Mouse (Mus musculus) limb, embryonic 10.5 days (tissue): Measurements from ENCODE around the gene Gen1. TPM values are rescaled to one million over a fixed set of nuclear protein-coding genes. Genes with fewer than 3 reads are reported as not detected.

Experiments used
- DNase-seq: peaks from one replicate; pipeline ENCODE4 v3.0.0-alpha.2; 2017; ENCODE audit warnings: low spot score
- H3K27ac ChIP-seq: fragments of 300-500 bp; sonication (generic); 2 replicates; pipeline ENCODE4 v1.5.1; 2016; ENCODE audit warnings: mild to moderate bottlenecking
- H3K27me3 ChIP-seq: fragments of 300-500 bp; sonication (generic); 2 replicates; pipeline ENCODE4 v1.6.1; 2016; ENCODE audit warnings: low read depth, mild to moderate bottlenecking; ENCODE audit not compliant: poor library complexity, severe bottlenecking
- H3K36me3 ChIP-seq: fragments of 300-500 bp; sonication (generic); 2 replicates; pipeline ENCODE4 v1.6.1; 2016; ENCODE audit warnings: mild to moderate bottlenecking, moderate library complexity
- H3K4me1 ChIP-seq: fragments of 300-500 bp; sonication (generic); 2 replicates; pipeline ENCODE4 v1.6.1; 2016
- H3K4me3 ChIP-seq: fragments of 300-500 bp; sonication (generic); 2 replicates; pipeline ENCODE4 v1.5.1; 2016; ENCODE audit warnings: mild to moderate bottlenecking, moderate library complexity
- H3K9me3 ChIP-seq: fragments of 300-500 bp; sonication (generic); replicated peaks from 2 replicates; pipeline ENCODE4 v1.6.1; 2016; ENCODE audit warnings: mild to moderate bottlenecking
- WGBS: fragments of 180-500 bp; shearing (Covaris S2); methylation state at CpG from one replicate; pipeline ENCODE4 v1.1.7; 2016; 5-methylcytosine and 5-hydroxymethylcytosine counted together
- polyA plus RNA-seq: library from polyadenylated mRNA; unstranded; fragments of >200 nt; fragmentation: Nextera tagmentation; extraction: Ambion mirVana; gene quantifications from 2 replicates; pipeline ENCODE4 v1.2.1, GENCODE M21; 2016

Gene Gen1
- polyA plus RNA-seq, 1 experiment from 2014 or later = 21.9 TPM

- no peak overlapping the region for H3K4me3 ChIP-seq
- WGBS = 45% methylated on average over 7 of the region's 7 CpGs
- no peaks in the 10 kb centered on the region for H3K36me3 ChIP-seq
- H3K27ac ChIP-seq = no peak overlapping the region
- peaks cover 37% of the 10 kb centered on the region for H3K4me1 ChIP-seq
- H3K9me3 ChIP-seq = no peaks in the 10 kb centered on the region
- H3K27me3 ChIP-seq = no peaks in the 10 kb centered on the region
- no peak for DNase-seq
These were observed 47.8 kb downstream of the Gen1 start for GRCm38 (mm10) chr12:11217726-11218250.

GRCm38 (mm10) chr12:11216454-11216853 is 49.1 kb downstream of the Gen1 start:
- Histone ChIP-seq H3K36me3 (no peaks in the 10 kb centered on the region), H3K27me3 (no peaks in the 10 kb centered on the region), H3K4me3 (no peak overlapping the region), H3K9me3 (no peaks in the 10 kb centered on the region), H3K27ac (no peak overlapping the region), H3K4me1 (peaks cover 25% of the 10 kb centered on the region)
- 91% methylated on average over 3 of the region's 3 CpGs for WGBS
- no peak for DNase-seq

GRCm38 (mm10) chr12:11215555-11215954 is 50.0 kb downstream of the Gen1 start:
- Histone ChIP-seq H3K36me3 (no peaks in the 10 kb centered on the region), H3K9me3 (no peaks in the 10 kb centered on the region), H3K27ac (no peak overlapping the region), H3K4me1 (peaks cover 17% of the 10 kb centered on the region), H3K4me3 (no peak overlapping the region), H3K27me3 (no peaks in the 10 kb centered on the region)
- DNase-seq = no peak
- 93% methylated on average over 2 of the region's 2 CpGs for WGBS

GRCm38 (mm10) chr12:11214776-11215175 is 50.8 kb downstream of the Gen1 start:
- Histone ChIP-seq H3K36me3 (no peaks in the 10 kb centered on the region), H3K9me3 (no peaks in the 10 kb centered on the region), H3K27me3 (no peaks in the 10 kb centered on the region), H3K27ac (no peak overlapping the region), H3K4me1 (peaks cover 25% of the 10 kb centered on the region), H3K4me3 (no peak overlapping the region)
- no peak for DNase-seq

- WGBS = 52% methylated on average over 1 of the region's 1 CpGs
- Histone ChIP-seq H3K4me1 (peaks cover 32% of the 10 kb centered on the region), H3K4me3 (no peak overlapping the region), H3K9me3 (no peaks in the 10 kb centered on the region), H3K27ac (no peak overlapping the region), H3K27me3 (0 out of 2 replicates have a peak, but pooled peaks cover 12% of the 10 kb centered on the region), H3K36me3 (no peaks in the 10 kb centered on the region)
- DNase-seq = no peak
These were observed 52.7 kb downstream of the Gen1 start for GRCm38 (mm10) chr12:11212881-11213280.

- H3K27me3 ChIP-seq = 0 out of 2 replicates have a peak, but pooled peaks cover 12% of the 10 kb centered on the region
- H3K9me3 ChIP-seq = no peaks in the 10 kb centered on the region
- DNase-seq = no peak
- H3K4me1 ChIP-seq = peaks cover 26% of the 10 kb centered on the region
- no peak overlapping the region for H3K27ac ChIP-seq
- H3K36me3 ChIP-seq = no peaks in the 10 kb centered on the region
- H3K4me3 ChIP-seq = no peak overlapping the region
- WGBS = 66% methylated on average over 3 of the region's 3 CpGs
These were observed 55.2 kb downstream of the Gen1 start for GRCm38 (mm10) chr12:11210361-11210760.

- H3K4me3 ChIP-seq = no peak overlapping the region
- H3K9me3 ChIP-seq = no peaks in the 10 kb centered on the region
- H3K27me3 ChIP-seq = 0 out of 2 replicates have a peak, but pooled peaks cover 12% of the 10 kb centered on the region
- H3K27ac ChIP-seq = no peak overlapping the region
- H3K4me1 ChIP-seq = peaks cover 26% of the 10 kb centered on the region
- 27% methylated on average over 5 of the region's 5 CpGs for WGBS
- DNase-seq = no peak
- no peaks in the 10 kb centered on the region for H3K36me3 ChIP-seq
These were observed 56.0 kb downstream of the Gen1 start for GRCm38 (mm10) chr12:11209636-11210035.

- peak within 1 kb of the TSS; percentile 61 for H3K27ac ChIP-seq
- H3K27me3 ChIP-seq = 0 out of 2 replicates have a peak, but pooled peaks cover 12% of the 10 kb centered on the region
- H3K36me3 ChIP-seq = no peaks in the 10 kb centered on the region
- no peak within 1 kb of the TSS for H3K4me3 ChIP-seq
- H3K9me3 ChIP-seq = no peaks in the 10 kb centered on the region
- H3K4me1 ChIP-seq = peaks cover 26% of the 10 kb centered on the region
- WGBS = 20% methylated on average over 5 of the region's 5 CpGs
- no peak for DNase-seq
These were observed 56.7 kb downstream of the Gen1 start, which contains the start of gene Msgn1 for GRCm38 (mm10) chr12:11208872-11209271. Gene Msgn1 (minus strand): TSS chr12:11208972.

- no peak for DNase-seq
- WGBS = 67% methylated on average over 4 of the region's 4 CpGs
- 0 out of 2 replicates have a peak, but pooled peaks cover 12% of the 10 kb centered on the region for H3K27me3 ChIP-seq
- no peak overlapping the region for H3K27ac ChIP-seq
- no peak overlapping the region for H3K4me3 ChIP-seq
- H3K4me1 ChIP-seq = peaks cover 26% of the 10 kb centered on the region
- H3K9me3 ChIP-seq = no peaks in the 10 kb centered on the region
- H3K36me3 ChIP-seq = no peaks in the 10 kb centered on the region
These were observed 59.3 kb downstream of the Gen1 start for GRCm38 (mm10) chr12:11206321-11206720.

GRCm38 (mm10) chr12:11203694-11204665 is 61.6 kb downstream of the Gen1 start:
- H3K27me3 ChIP-seq = 0 out of 2 replicates have a peak, but pooled peaks cover 10% of the 10 kb centered on the region
- no peak for DNase-seq

GRCm38 (mm10) chr12:11202476-11202875 is 63.1 kb downstream of the Gen1 start:
- no peaks in the 10 kb centered on the region for H3K27me3 ChIP-seq
- no peaks in the 10 kb centered on the region for H3K9me3 ChIP-seq
- no peaks in the 10 kb centered on the region for H3K36me3 ChIP-seq
- no peaks in the 10 kb centered on the region for H3K4me1 ChIP-seq
- no peak overlapping the region for H3K4me3 ChIP-seq
- DNase-seq = no peak
- 94% methylated on average over 8 of the region's 8 CpGs for WGBS
- H3K27ac ChIP-seq = no peak overlapping the region

More at GRCm38 (mm10) chr12:11203694-11204665, 61.6 kb downstream of the Gen1 start:
- Histone ChIP-seq H3K4me1 (peaks cover 9% of the 10 kb centered on the region), H3K27ac (no peak overlapping the region; the same call in 1 of the 2 replicates), H3K36me3 (no peaks in the 10 kb centered on the region), H3K4me3 (no peak overlapping the region), H3K9me3 (no peaks in the 10 kb centered on the region)
- WGBS = 83% methylated on average over 18 of the region's 18 CpGs

GRCm38 (mm10) chr12:11200711-11201110 is 64.9 kb downstream of the Gen1 start:
- H3K9me3 ChIP-seq = no peaks in the 10 kb centered on the region
- H3K27ac ChIP-seq = no peak overlapping the region
- peaks cover 11% of the 10 kb centered on the region for H3K4me1 ChIP-seq
- no peaks in the 10 kb centered on the region for H3K27me3 ChIP-seq
- H3K4me3 ChIP-seq = no peak overlapping the region
- no peak for DNase-seq
- WGBS = 92% methylated on average over 12 of the region's 12 CpGs
- no peaks in the 10 kb centered on the region for H3K36me3 ChIP-seq

- 65% methylated on average over 2 of the region's 2 CpGs for whole genome bisulfite sequencing
These were observed 67.0 kb downstream of the Gen1 start for GRCm38 (mm10) chr12:11198551-11198950.

More at GRCm38 (mm10) chr12:11198551-11198950, 67.0 kb downstream of the Gen1 start:
- H3K27ac ChIP-seq = no peak overlapping the region
- no peaks in the 10 kb centered on the region for H3K27me3 ChIP-seq
- H3K4me1 ChIP-seq = peaks cover 11% of the 10 kb centered on the region
- H3K36me3 ChIP-seq = no peaks in the 10 kb centered on the region
- H3K9me3 ChIP-seq = no peaks in the 10 kb centered on the region
- DNase-seq = no peak
- no peak overlapping the region for H3K4me3 ChIP-seq
